Mouse (Mus musculus): ENCODE measurements at regions not wholly inside any gene's neighbourhood (a gene's known extent, or its start where the extent isn't known, plus 50 kb on each side); places are given as distances from the start of the nearest gene placed in this dataset.

DNA sequence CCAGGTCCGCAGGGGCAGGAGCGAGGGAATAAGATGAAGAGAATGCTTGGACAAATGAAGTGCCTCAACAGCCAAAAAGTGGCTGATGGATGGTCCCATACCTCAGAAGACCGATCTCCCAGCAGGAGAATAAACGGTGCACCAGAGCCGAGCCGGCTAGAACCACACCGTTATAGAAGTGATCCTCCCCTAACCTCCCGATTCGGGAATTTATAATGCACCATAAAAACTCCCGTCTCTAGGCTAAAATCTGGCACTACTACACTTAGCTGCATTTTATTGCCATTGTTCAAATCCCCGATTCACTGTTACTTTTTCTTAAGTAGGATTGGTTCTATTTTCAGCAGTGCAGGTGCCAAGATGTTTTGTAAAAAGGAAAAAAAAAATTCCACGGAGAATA is 54.6 kb upstream of the Cdh6 start:
- Histone ChIP-seq H3K4me1 (replicated peaks; ENCODE audit: control insufficient read depth, insufficient read depth, low read length) (no peaks in the 10 kb centered on the region), H3K9ac (ENCODE audit: low read depth, low read length) (no peak overlapping the region), H3K27me3 (replicated peaks; ENCODE audit: control insufficient read depth, insufficient read depth, low read length) (no peaks in the 10 kb centered on the region), H3K36me3 (ENCODE audit: control insufficient read depth, insufficient read depth) (no peaks in the 10 kb centered on the region), H3K9me3 (ENCODE audit: control insufficient read depth) (no peaks in the 10 kb centered on the region), H3K4me3 (ENCODE audit: low read depth, low read length) (no peak overlapping the region), H3K4me2 (replicated peaks; ENCODE audit: low read depth) (no peak overlapping the region), H3K27ac (ENCODE audit: low read depth, low read length) (no peak overlapping the region)
- no peak for TF ChIP-seq CTCF (IDR thresholded peaks at IDR 0.05; ENCODE audit: low read depth)
- no peak for ATAC-seq
- 81% methylated on average over 12 of the region's 12 CpGs for WGBS
